Mouse (Mus musculus) retina, adult 2 months (tissue): ENCODE measurements around the gene Ttc21a.
"Not testable (repeated sequence)": the region's sequence is repeated elsewhere in the genome, so short reads cannot be mapped to it uniquely, and the experiment has no call there.

Experiments
- DNase-seq: peaks from one replicate; pipeline ENCODE4 v3.0.0-alpha.2; 2012; ENCODE audit warnings: low read depth, low spot score

Gene Ttc21a

GRCm38 (mm10) chr9:119996080-119996479 is 58.7 kb downstream of the Ttc21a start:
- no peak for DNase-seq

DNA sequence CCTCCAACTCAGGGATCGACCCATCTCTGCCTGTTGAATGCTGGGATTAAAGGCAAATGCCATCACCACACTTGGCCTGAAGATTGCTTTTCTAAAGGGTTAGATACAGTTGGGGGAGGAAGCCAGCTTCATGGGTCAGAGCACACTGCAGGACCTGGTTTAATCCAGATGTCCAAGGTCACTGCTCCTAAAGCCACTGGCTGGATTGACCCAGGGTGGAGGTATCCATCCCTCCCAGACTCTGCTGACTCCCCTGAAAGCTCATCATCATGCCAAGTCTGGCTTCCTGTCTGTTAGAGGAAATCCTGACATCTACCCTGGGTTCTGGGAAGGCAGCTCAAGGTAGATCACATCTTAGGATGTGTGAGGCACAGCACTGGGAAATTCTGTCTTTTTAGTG is 61.4 kb downstream of the Ttc21a start:
- DNase-seq = no peak

- no peak for DNase-seq
Measured at GRCm38 (mm10) chr9:119999636-120000035, 62.2 kb downstream of the Ttc21a start.

- DNase-seq = no peak
Measured at GRCm38 (mm10) chr9:120000761-120001160, 63.4 kb downstream of the Ttc21a start.

GRCm38 (mm10) chr9:120001945-120002725 is 64.7 kb downstream of the Ttc21a start:
- no peak for DNase-seq

GRCm38 (mm10) chr9:120002893-120003292 is 65.5 kb downstream of the Ttc21a start:
- no peak for DNase-seq

- no peak for DNase-seq
Measured at GRCm38 (mm10) chr9:120005936-120006335, 68.5 kb downstream of the Ttc21a start.

- no peak for DNase-seq
Measured at GRCm38 (mm10) chr9:120007833-120008232, 70.4 kb downstream of the Ttc21a start.

DNA sequence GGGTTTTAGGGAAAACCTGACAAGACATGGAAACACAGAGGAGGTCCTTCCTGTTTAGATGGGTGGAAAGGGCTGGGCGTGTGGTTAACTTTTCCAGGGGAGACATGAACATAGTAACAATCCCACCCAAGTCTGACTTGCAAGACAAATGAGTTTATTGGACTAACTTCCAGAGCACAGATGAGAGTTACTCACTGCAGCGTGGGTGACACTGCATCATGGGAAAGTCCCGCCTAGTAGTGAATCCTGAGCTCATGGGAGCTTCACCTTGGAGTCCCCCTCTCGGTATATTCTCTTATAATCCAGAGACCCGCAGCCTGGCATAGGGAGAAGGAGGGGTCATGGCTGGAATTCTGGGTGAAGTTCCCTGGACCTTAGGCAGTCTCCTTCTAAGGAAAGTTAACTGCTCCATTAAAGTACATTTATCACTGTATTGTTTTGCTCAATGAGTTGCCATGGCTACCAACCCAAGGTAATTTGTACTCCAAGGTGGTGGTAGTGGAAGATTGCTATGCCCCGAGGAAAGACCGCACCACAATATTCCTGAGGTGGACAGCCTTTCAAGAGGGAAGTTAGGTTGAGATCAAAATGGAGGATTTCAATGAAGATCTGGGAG is 71.9 kb downstream of the Ttc21a start:
- DNase-seq = no peak

DNA sequence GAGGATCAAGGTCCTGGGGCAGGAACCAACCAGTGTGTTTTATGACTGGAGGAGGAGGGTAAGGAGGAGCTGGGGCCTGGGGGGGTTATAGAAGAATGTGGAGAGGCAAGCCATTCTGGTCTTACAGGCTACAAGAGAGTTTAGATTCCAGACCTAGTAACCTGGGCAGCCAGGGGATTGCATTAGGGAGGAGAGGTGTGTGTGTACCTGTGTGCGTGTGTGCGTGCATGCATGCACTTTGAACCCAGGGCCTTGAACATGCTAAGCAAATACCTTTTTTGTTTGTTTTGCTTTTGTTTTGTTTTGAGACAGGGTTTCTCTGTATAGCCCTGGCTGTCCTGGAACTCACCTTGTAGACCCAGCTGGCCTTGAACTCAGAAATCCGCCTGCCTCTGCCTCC is 72.5 kb downstream of the Ttc21a start:
- no peak for DNase-seq

DNA sequence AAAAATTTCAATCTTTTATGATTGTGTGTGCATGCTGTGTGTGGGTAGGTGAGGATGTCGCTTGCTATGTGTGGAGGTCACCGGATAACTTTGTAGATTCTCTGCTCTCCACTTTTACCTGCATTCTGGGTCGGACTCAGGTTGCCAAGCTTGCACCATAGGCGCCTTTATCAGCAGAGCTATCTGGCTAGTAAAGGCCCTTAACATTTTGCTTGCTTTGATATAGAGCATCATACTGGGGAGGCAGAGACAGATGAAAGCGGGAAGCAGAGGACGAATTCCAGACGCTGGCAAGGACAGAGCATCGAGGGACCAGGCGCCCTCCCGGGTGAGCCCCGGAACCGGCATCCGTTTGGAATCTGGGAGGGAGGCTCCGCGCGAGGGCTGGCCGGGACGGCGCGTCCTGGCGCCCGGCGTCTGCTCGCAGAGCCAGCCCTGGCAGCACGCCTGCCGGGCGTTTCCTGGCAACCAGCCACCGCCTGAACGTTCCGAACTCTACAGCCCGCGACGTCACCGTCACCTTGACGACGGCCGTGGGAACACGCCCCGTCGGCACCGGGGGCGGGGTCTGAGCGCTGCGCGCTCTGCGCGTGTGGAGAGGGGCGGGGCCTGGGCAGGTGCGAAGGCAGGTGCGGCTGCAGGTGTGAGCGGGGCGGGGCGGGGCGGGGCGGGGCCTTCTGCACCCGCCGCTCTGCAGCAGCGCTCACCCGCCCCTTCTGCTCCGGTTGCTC is 73.5 kb downstream of the Ttc21a start:
- peak; percentile 84 for DNase-seq

- peak; percentile 47 for DNase-seq
Measured at GRCm38 (mm10) chr9:120011533-120011932, 74.1 kb downstream of the Ttc21a start.

DNA sequence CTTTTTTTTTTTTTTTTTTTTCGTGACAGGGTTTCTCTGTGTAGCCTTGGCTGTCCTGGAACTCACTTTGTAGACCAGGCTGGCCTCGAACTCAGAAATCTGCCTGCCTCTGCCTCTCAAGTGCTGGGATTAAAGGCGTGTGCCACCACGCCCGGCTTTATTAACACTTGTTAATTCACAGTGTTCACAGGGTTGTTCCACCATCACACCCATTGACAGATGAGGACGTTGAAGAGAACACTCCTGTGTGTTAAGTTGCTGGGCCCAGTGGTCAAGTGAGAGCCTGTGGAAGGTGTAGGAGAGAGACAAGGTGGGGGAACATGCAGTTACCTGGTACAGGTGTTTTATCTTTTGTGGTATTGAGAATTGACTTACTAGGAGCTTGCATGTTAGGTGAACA is 74.8 kb downstream of the Ttc21a start:
- DNase-seq = not testable (repeated sequence)

GRCm38 (mm10) chr9:120012781-120013180 is 75.4 kb downstream of the Ttc21a start:
- DNase-seq = no peak

DNA sequence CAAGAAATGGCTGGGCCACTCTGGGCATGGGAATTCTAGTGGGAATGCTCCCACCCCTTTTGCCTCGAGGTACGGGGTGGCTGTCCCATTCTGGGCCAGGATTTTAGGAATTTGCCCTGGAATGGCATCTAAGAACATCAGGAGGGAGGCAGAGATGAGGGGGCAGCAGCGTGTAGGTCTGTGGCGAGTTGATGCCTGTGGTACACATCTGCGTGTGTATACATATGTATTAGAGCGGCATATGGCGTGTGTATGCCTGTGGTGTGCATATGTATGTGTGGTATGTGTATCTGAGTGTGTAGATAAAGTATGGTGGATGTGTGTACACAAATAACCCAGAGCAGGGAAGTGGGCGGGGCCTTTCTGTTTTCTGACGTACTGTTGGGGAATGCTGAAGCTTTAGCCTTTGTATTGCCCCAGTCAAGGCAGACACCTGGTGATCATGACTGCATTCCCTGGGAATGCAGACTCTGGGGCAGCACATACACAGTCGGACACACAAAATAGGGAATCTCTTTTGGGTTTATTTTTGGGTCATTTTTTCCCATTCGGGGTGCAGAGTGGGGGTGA is 75.9 kb downstream of the Ttc21a start:
- DNase-seq = no peak

DNA sequence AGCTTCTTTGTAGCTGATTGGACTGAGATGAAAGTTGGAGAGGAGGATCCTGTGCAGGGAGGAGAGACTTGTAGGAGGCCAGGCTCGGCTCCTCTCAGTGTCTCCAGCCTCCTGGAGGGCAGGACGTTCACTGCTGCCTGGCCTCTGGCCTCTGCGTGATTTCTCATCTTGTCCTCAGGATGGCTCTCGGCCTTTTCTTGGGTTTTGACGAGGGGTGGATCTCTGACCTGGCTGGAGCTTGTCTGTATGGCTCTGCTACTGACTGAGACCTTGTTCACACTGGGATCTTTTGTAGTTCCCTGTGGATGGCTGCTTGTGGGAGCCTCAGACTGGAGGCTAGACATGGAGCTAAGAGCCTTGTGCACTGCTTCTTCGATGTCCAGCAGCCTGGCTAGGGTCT is 77.4 kb downstream of the Ttc21a start:
- no peak for DNase-seq

DNA sequence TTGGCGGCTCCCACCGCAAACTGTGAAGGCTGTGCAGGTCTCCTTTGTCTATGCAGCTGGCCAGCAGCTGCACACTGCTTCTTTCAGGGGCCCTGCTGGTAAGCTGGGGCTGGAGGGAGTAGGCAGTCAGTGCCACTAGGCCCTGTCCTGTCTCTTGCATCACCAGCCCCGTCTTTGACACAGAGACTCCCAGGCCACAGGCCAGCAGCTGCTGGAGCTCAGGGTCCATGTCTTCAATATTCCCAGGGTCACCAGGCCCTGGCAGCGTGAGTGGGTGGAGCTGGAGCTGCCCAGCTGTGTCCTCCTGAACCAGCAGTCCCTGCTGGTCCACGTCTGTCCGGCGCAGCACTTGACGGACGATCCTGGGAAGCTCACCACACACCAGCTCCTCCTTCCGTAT is 79.5 kb downstream of the Ttc21a start:
- no peak for DNase-seq
